ENCODE assay signal across 9 mouse cellular contexts in the genomic region with DNA sequence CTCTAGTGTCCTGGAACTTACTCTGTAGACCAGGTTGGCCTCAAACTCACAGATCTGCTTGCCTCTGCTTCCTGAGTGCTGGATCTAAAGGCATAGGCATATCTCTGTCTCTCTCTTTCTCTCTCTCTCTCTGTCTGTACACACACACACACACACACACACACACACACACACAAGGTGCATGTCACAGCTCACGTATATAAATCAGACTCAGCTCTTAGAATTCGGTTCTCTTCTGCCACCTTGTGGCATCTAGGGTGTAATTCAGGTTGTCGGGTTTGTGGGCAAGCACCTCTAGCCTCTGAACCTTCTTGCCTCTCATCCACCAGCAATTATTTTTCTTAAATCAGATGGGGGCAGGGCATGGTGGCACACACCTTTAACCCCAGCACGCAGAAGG. TPM values are rescaled to one million over a fixed set of nuclear protein-coding genes. Genes with fewer than 3 reads are reported as not detected.
A peak's percentile ranks its signal among the peaks of the same experiment; 100 is the strongest.
DNase-seq lines count a peak whose midpoint lies in the region; ATAC-seq and TF ChIP-seq lines count a peak whose summit lies in the region.
"Had no signal": no experiment of that assay in that cellular context is flagged by ENCODE, and none has a peak within 500 bp of the region (broad histone marks: within the 10 kb centered on the region; RNA-seq: fewer than 3 reads in every experiment).

No protein-coding gene starts in this region.

- no peak overlapping the region for H3ac ChIP-seq in myocyte (ENCODE audit: control insufficient read depth, insufficient read length)

- peaks cover 5% of the 10 kb centered on the region; the same call in 1 of the 2 replicates for H3K4me1 ChIP-seq in G1E (ENCODE audit: insufficient read depth, low read depth, low read length)
- no peaks in the 10 kb centered on the region for H3K4me1 ChIP-seq in limb, embryonic 14.5 days (ENCODE audit: control insufficient read depth, insufficient read depth, low read length)
- H3K4me1 ChIP-seq in thymus, adult 2 months (replicated peaks; ENCODE audit: control insufficient read depth, insufficient read depth, low read length) = peaks cover 3% of the 10 kb centered on the region; the same call in 1 of the 2 replicates
- H3K4me1 ChIP-seq: neural tube, embryonic 12.5 days had no signal

- H3K27me3 ChIP-seq in G1E (ENCODE audit: insufficient read depth, low read length) = no peaks in the 10 kb centered on the region; the same call in 1 of the 2 replicates
- no peaks in the 10 kb centered on the region for H3K27me3 ChIP-seq in limb, embryonic 14.5 days (ENCODE audit: control insufficient read depth, insufficient read depth, low read length)
- no peaks in the 10 kb centered on the region for H3K27me3 ChIP-seq in myocyte (ENCODE audit: control insufficient read depth, insufficient read depth, insufficient read length)
- no peaks in the 10 kb centered on the region for H3K27me3 ChIP-seq in thymus, adult 2 months (ENCODE audit: control insufficient read depth, insufficient read depth, low read length)
- H3K27me3 ChIP-seq: neural tube, embryonic 12.5 days had no signal

- H3K36me3 ChIP-seq in G1E (replicated peaks) (no peaks in the 10 kb centered on the region), myocyte (ENCODE audit: control insufficient read depth, insufficient read depth) (no peaks in the 10 kb centered on the region)
- no peaks in the 10 kb centered on the region for H3K36me3 ChIP-seq in limb, embryonic 14.5 days (ENCODE audit: control insufficient read depth, insufficient read depth, low read length)
- H3K36me3 ChIP-seq in thymus, adult 2 months (ENCODE audit: control insufficient read depth, insufficient read depth, low read length) = no peaks in the 10 kb centered on the region
- H3K36me3 ChIP-seq: neural tube, embryonic 12.5 days had no signal

- no peak for ATAC-seq in G1E (ENCODE audit: extremely low read depth, insufficient number of reproducible peaks, low FRiP score, poor library complexity, severe bottlenecking)
- 0 out of 2 replicates have a peak, but pooled peaks have one; percentile 35 for ATAC-seq in limb, embryonic 14.5 days (ENCODE audit: low FRiP score, low read depth)

- H3K79me2 ChIP-seq in myocyte (ENCODE audit: control insufficient read depth, insufficient read depth) = no peaks in the 10 kb centered on the region

- 4% methylated on average over 4 of the region's 4 CpGs for WGBS in limb, embryonic 14.5 days
- WGBS in thymus, adult 2 months = under 1% methylated on average over 4 of the region's 4 CpGs

- H3K9me3 ChIP-seq in G1E (replicated peaks) = peaks cover 1% of the 10 kb centered on the region; the same call in 1 of the 2 replicates
- no peaks in the 10 kb centered on the region for H3K9me3 ChIP-seq in limb, embryonic 14.5 days (ENCODE audit: control insufficient read depth, low read length)
- H3K9me3 ChIP-seq: neural tube, embryonic 12.5 days had no signal

- H3K27ac ChIP-seq in limb, embryonic 14.5 days (replicated peaks; ENCODE audit: low read depth, low read length) = no peak overlapping the region
- no peak overlapping the region for H3K27ac ChIP-seq in thymus, adult 2 months (ENCODE audit: control insufficient read depth, insufficient read depth, low read length)
- H3K27ac ChIP-seq: neural tube, embryonic 12.5 days had no signal

- TF ChIP-seq CTCF in G1E (IDR thresholded peaks at IDR 0.05; ENCODE audit: low read depth, low read length) = peak; percentile 26; the same call in 1 of the 2 replicates
- no peak for TF ChIP-seq CTCF in thymus, adult 2 months (IDR thresholded peaks at IDR 0.05; ENCODE audit: borderline replicate concordance, control insufficient read depth, extremely low read depth, insufficient read depth, low read length, poor library complexity)

- DNase-seq in 3T3-L1 (ENCODE audit: low read depth, low spot score) (peak; percentile 95), G1E (ENCODE audit: low spot score) (peak; percentile 28)
- DNase-seq in cerebellum, postnatal 10 days = peak; percentile 79 to 83
- DNase-seq in gastrocnemius, postnatal 10 days = peak; percentile 38
- peak; percentile 74 for DNase-seq in kidney, adult 9 months
- peak; percentile 72 for DNase-seq in limb, embryonic 14.5 days (ENCODE audit: low spot score)
- DNase-seq in thymus, adult 2 months = peak; percentile 70

- H3K4me3 ChIP-seq in G1E (ENCODE audit: low read depth, low read length) (no peak overlapping the region), myocyte (no peak overlapping the region)
- H3K4me3 ChIP-seq in limb, embryonic 14.5 days (replicated peaks; ENCODE audit: low read length) = no peak overlapping the region
- H3K4me3 ChIP-seq in thymus, adult 2 months (ENCODE audit: control insufficient read depth, insufficient read depth, low read length) = no peak overlapping the region
- H3K4me3 ChIP-seq: neural tube, embryonic 12.5 days had no signal

- no peak for TF ChIP-seq POLR2A in limb, embryonic 14.5 days (IDR thresholded peaks at IDR 0.05; ENCODE audit: borderline replicate concordance, extremely low read depth, insufficient read depth, insufficient read length)
- no peak for TF ChIP-seq POLR2A in myocyte (IDR thresholded peaks at IDR 0.05; ENCODE audit: insufficient read length, low read depth)
- TF ChIP-seq POLR2A in thymus, adult 2 months (IDR thresholded peaks at IDR 0.05; ENCODE audit: control insufficient read depth, extremely low read depth, insufficient read depth, low read length, poor library complexity) = no peak

- no peak overlapping the region for H3K9ac ChIP-seq in limb, embryonic 14.5 days (ENCODE audit: low read depth, low read length, severe bottlenecking)
- H3K9ac ChIP-seq: neural tube, embryonic 12.5 days had no signal

- no peak overlapping the region for H3K4me2 ChIP-seq in limb, embryonic 14.5 days (replicated peaks; ENCODE audit: low read depth, low read length, severe bottlenecking)
- H3K4me2 ChIP-seq in myocyte (ENCODE audit: low read depth) = peak overlapping the region; percentile 32
- H3K4me2 ChIP-seq: neural tube, embryonic 12.5 days had no signal

TF ChIP-seq in myocyte, 11 proteins besides CTCF, POLR2A, EP300 and RAD21:
- TF ChIP-seq USF1 (IDR thresholded peaks at IDR 0.05; ENCODE audit: low read depth) = no peak
- no peak for TF ChIP-seq REST (IDR thresholded peaks at IDR 0.05; ENCODE audit: insufficient read depth, insufficient read length)
- TF ChIP-seq SRF (IDR thresholded peaks at IDR 0.05; ENCODE audit: control insufficient read depth, insufficient read length, low read depth) = no peak
- TF ChIP-seq POLR2AphosphoS2 (IDR thresholded peaks at IDR 0.05; ENCODE audit: insufficient read length, low read depth) = no peak
- no peak for TF ChIP-seq E2F4 (IDR thresholded peaks at IDR 0.05; ENCODE audit: insufficient read depth)
- TF ChIP-seq MYOG (IDR thresholded peaks at IDR 0.05; ENCODE audit: control insufficient read depth in 1 of 3, insufficient read depth in 1 of 3, insufficient read length in 2 of 3, low read depth in 2 of 3) = no peak
- no peak for TF ChIP-seq MAX (IDR thresholded peaks at IDR 0.05; ENCODE audit: low read depth)
- TF ChIP-seq TCF3 (IDR thresholded peaks at IDR 0.05; ENCODE audit: insufficient read length, low read depth) = no peak
- TF ChIP-seq TCF12 (IDR thresholded peaks at IDR 0.05; ENCODE audit: insufficient read depth, poor library complexity, severe bottlenecking) = no peak
- TF ChIP-seq MYOD1 (IDR thresholded peaks at IDR 0.05; ENCODE audit: control insufficient read depth in 1 of 3, insufficient read length in 2 of 3, low read depth in 2 of 3) = no peak
- no peak for TF ChIP-seq CEBPB (IDR thresholded peaks at IDR 0.05; ENCODE audit: insufficient read depth, poor library complexity, severe bottlenecking)

RNA-seq across cellular contexts. Expression of a gene that starts 20.6 kb away (rescaled TPM):
- total RNA-seq in G1E (2014; fragmentation: Nextera tagmentation) = not detected in 2 replicates
- not detected in 2 replicates for total RNA-seq in G1E (2017)
- polyA plus RNA-seq in G1E (2012) = 0.22 and 0.45 TPM in 2 replicates
- total RNA-seq in gastrocnemius, postnatal 10 days (2021) = under 1 TPM; 0.19 to 0.36 TPM
- 0.08 and 0.26 TPM in 2 replicates for polyA plus RNA-seq in limb, embryonic 14.5 days (2012; rRNA removed)
- 0.17 and 0.45 TPM in 2 replicates for polyA plus RNA-seq in limb, embryonic 14.5 days (2014; fragmentation: Nextera tagmentation; extraction: Ambion mirVana)
- 1.9 TPM for polyA plus RNA-seq in myocyte (2012; fragmentation: generic; extraction: Trizol)
- 0.18 TPM in 1 of 2 replicates, not detected in the other for polyA plus RNA-seq in thymus, adult 2 months (2012; rRNA removed)

RNA-seq across cellular contexts. Expression of a gene that starts 21.4 kb away (rescaled TPM):
- total RNA-seq in G1E (2014; fragmentation: Nextera tagmentation) = 477 and 495 TPM in 2 replicates
- 212 and 267 TPM in 2 replicates for total RNA-seq in G1E (2017)
- polyA plus RNA-seq in G1E (2012) = 28.0 and 92.4 TPM in 2 replicates
- total RNA-seq in gastrocnemius, postnatal 10 days (2021) = 100 to 1,000 TPM; 703 to 712 TPM
- polyA plus RNA-seq in limb, embryonic 14.5 days (2012; rRNA removed) = 643 and 660 TPM in 2 replicates
- polyA plus RNA-seq in limb, embryonic 14.5 days (2014; fragmentation: Nextera tagmentation; extraction: Ambion mirVana) = 949 and 1,033 TPM in 2 replicates
- 878 TPM for polyA plus RNA-seq in myocyte (2012; fragmentation: generic; extraction: Trizol)
- 585 and 598 TPM in 2 replicates for polyA plus RNA-seq in thymus, adult 2 months (2012; rRNA removed)

RNA-seq across cellular contexts. Expression of a gene that starts 27.7 kb away (rescaled TPM):
- 68.3 and 87.9 TPM in 2 replicates for total RNA-seq in G1E (2014; fragmentation: Nextera tagmentation)
- total RNA-seq in G1E (2017) = 38.0 and 42.9 TPM in 2 replicates
- polyA plus RNA-seq in G1E (2012) = 37.4 and 43.7 TPM in 2 replicates
- total RNA-seq in gastrocnemius, postnatal 10 days (2021) = 10 to 100 TPM; 49.8 to 58.0 TPM
- 67.7 and 85.6 TPM in 2 replicates for polyA plus RNA-seq in limb, embryonic 14.5 days (2012; rRNA removed)
- polyA plus RNA-seq in limb, embryonic 14.5 days (2014; fragmentation: Nextera tagmentation; extraction: Ambion mirVana) = 40.1 and 43.9 TPM in 2 replicates
- polyA plus RNA-seq in myocyte (2012; fragmentation: generic; extraction: Trizol) = 28.6 TPM
- polyA plus RNA-seq in thymus, adult 2 months (2012; rRNA removed) = 75.3 and 80.7 TPM in 2 replicates

Comparison
In these comparisons a context has a peak if more than half of its experiments do, and no peak if none do; other contexts are left out.
1. DNase-seq: peak in every context shown above with its lines; median percentile 95 in 3T3-L1; 81 in cerebellum, postnatal 10 days; 74 in kidney, adult 9 months; 72 in limb, embryonic 14.5 days; 70 in thymus, adult 2 months; 38 in gastrocnemius, postnatal 10 days; 28 in G1E.